Mouse (Mus musculus): Measurements from ENCODE around the gene Foxj1. TPM values are rescaled to one million over a fixed set of nuclear protein-coding genes. Genes with fewer than 3 reads are reported as not detected.

Foxj1 gene
- total and polyA plus RNA-seq, 2 experiments from 2014 or later, result 19.9 to 37.6 TPM

DNA sequence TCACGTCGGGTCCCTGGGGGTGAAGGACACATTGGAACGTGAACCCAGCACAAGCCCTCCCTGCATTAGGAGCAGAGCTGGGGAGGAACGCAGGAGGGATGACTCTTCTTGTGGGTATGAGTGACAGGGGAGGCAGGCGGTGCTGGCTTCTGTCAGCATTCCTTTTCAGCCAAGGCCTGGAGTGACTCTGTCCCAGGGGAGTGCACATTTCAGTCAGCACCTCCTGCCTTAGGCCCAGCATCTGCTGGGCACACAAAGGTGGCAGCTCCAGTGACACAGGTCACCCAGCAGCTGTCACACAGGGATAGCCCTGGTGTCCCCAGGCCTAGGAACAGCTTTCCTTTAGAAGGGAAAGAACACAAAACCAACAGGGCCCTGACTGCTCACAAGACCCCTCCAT, 12.8 kb upstream of the Foxj1 start:
- WGBS, result 80% methylated on average over 5 of the region's 5 CpGs
- Histone ChIP-seq H3K9me3 (ENCODE audit: low read length) (no peaks in the 10 kb centered on the region), H3K27me3 (ENCODE audit: insufficient read depth, low read length) (no peaks in the 10 kb centered on the region), H3K9ac (no peak overlapping the region), H3K4me2 (ENCODE audit: low read depth) (no peak overlapping the region), H3K4me3 (ENCODE audit: low read depth, low read length) (no peak overlapping the region), H3K36me3 (ENCODE audit: insufficient read depth) (peaks cover 82% of the 10 kb centered on the region), H3K4me1 (ENCODE audit: insufficient read depth) (no peaks in the 10 kb centered on the region), H3K27ac (ENCODE audit: low read depth, low read length) (no peak overlapping the region)
- ATAC-seq (no peak), DNase-seq (no peak)
- no peak for TF ChIP-seq CTCF (IDR thresholded peaks at IDR 0.05; ENCODE audit: low read depth)

DNA sequence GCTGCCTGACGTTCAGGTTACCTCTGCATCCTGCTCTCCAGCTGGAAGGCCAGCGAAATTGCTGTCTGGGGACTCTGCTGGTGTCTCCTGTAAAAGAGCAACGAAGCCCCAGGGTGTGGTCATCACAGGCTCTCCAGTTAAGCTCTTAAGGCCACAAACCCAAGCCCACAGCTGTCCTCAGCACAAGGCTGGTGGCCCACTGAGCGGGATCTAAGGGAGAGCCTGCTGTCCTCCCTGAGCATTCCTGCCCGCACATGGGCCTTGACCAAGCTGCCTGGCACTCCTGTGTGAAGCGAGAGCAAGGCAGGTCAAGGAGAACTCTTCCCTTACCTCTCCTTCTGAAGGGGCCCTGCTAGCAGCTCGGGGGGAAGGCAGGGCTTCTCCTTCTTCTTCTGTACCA, 11.8 kb upstream of the Foxj1 start:
- peaks cover 80% of the 10 kb centered on the region for H3K36me3 ChIP-seq (ENCODE audit: insufficient read depth)
- no peak for TF ChIP-seq CTCF (IDR thresholded peaks at IDR 0.05; ENCODE audit: low read depth)
- 88% methylated on average over 7 of the region's 7 CpGs for WGBS

DNA sequence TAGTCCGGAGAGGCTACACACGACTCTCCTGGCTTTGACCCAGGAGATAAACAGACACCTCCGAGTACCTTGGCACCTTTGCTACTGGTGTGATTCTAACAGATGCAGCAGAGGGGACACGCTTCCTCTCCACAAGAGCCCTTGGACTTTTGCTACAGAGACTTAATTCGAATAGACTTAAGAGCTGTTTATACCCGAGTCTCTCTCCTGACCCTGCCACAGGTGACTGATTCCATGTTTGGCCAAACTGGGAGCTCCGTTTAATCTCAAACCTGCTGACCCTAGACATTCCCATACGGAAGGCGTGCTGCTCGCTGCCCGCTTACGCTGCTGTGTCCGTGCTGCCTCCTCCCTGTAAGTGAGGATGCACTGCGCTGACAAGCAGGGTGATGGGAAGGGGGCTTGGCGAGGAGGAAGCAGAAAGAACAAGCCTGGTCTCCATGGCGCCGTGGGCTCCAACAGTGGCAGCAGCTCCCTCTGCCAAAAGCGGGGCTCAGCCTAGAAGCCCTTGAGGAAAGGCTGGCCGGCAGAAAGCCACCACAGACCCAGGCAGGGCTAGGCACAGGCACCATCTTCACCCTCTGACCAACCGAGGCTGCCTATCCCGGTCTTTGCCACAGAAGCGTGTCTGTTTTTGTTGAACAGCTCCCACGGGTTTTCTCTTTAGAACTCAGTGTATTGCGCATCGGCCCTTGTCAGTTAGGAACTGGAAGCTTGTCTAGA, 7.0 kb upstream of the Foxj1 start:
- ATAC-seq (peak; percentile 75), DNase-seq (no peak)
- no peak for TF ChIP-seq CTCF (IDR thresholded peaks at IDR 0.05; ENCODE audit: low read depth)
- Histone ChIP-seq H3K27ac (ENCODE audit: low read depth, low read length) (no peak overlapping the region), H3K27me3 (ENCODE audit: insufficient read depth, low read length) (no peaks in the 10 kb centered on the region), H3K9me3 (ENCODE audit: low read length) (no peaks in the 10 kb centered on the region), H3K9ac (no peak overlapping the region), H3K4me1 (ENCODE audit: insufficient read depth) (no peaks in the 10 kb centered on the region), H3K36me3 (ENCODE audit: insufficient read depth) (peaks cover 63% of the 10 kb centered on the region), H3K4me3 (ENCODE audit: low read depth, low read length) (no peak overlapping the region), H3K4me2 (ENCODE audit: low read depth) (no peak overlapping the region)
- 62% methylated on average over 25 of the region's 25 CpGs for WGBS

More for the DNA sequence above, 11.8 kb upstream of the Foxj1 start:
- H3K9ac ChIP-seq, result no peak overlapping the region
- no peak overlapping the region for H3K27ac ChIP-seq (ENCODE audit: low read depth, low read length)
- no peak overlapping the region for H3K4me3 ChIP-seq (ENCODE audit: low read depth, low read length)
- no peaks in the 10 kb centered on the region for H3K27me3 ChIP-seq (ENCODE audit: insufficient read depth, low read length)
- ATAC-seq (no peak), DNase-seq (no peak)
- H3K4me2 ChIP-seq (ENCODE audit: low read depth), result no peak overlapping the region
- no peaks in the 10 kb centered on the region for H3K4me1 ChIP-seq (ENCODE audit: insufficient read depth)
- no peaks in the 10 kb centered on the region for H3K9me3 ChIP-seq (ENCODE audit: low read length)

DNA sequence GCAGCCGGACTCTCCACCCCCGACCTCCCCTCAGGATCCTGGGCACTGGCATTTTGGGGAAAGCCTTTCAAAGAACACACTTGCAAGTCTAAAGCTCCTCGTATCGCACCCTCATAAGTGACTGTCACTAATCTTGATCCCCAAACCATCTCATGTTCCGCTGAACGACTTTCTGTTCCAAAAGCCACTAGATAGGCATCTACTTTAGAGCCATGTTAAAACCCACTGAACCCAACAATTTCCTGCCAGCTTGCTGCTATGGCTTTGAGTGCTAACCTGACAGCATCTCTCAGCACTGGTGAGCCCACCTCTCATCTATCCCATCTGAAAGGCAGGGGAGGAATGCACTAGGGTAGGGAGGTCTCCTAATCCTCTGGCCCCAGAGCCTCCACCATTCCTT, 2.3 kb upstream of the Foxj1 start:
- Histone ChIP-seq H3K9me3 (ENCODE audit: low read length) (no peaks in the 10 kb centered on the region), H3K36me3 (ENCODE audit: insufficient read depth) (peaks cover 26% of the 10 kb centered on the region), H3K27me3 (ENCODE audit: insufficient read depth, low read length) (peaks cover 5% of the 10 kb centered on the region; the same call in 1 of the 2 replicates), H3K27ac (ENCODE audit: low read depth, low read length) (no peak overlapping the region), H3K4me2 (ENCODE audit: low read depth) (no peak overlapping the region), H3K4me3 (ENCODE audit: low read depth, low read length) (no peak overlapping the region), H3K9ac (no peak overlapping the region), H3K4me1 (ENCODE audit: insufficient read depth) (peaks cover 11% of the 10 kb centered on the region)
- ATAC-seq (no peak), DNase-seq (no peak)
- TF ChIP-seq CTCF (IDR thresholded peaks at IDR 0.05; ENCODE audit: low read depth), result no peak
- 86% methylated on average over 6 of the region's 6 CpGs for WGBS

DNA sequence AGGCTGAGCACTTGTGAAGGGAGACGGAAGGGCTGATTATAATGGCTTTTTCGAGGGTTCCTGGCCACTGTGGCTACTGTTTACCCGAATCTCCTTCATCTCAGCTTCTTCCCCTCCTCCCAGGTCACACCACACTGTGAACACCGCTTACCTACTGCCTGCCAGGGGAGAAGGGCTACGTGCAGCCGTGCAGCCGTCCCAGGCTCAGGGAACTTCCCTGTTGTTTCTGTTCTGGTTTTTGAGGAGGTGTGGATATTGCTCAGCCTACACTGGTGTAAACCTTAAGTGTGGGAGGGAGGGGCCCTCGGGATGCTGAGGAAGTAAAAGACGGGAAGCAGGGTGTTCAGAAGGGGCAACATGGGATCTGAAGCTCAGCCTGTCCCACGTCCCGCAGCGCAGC, 1.8 kb upstream of the Foxj1 start:
- WGBS, result 58% methylated on average over 12 of the region's 12 CpGs
- ATAC-seq (no peak), DNase-seq (no peak)
- peaks cover 5% of the 10 kb centered on the region; the same call in 1 of the 2 replicates for H3K27me3 ChIP-seq (ENCODE audit: insufficient read depth, low read length)
- no peak overlapping the region for H3K27ac ChIP-seq (ENCODE audit: low read depth, low read length)
- H3K9ac ChIP-seq, result no peak overlapping the region
- peaks cover 11% of the 10 kb centered on the region for H3K4me1 ChIP-seq (ENCODE audit: insufficient read depth)
- H3K4me2 ChIP-seq (ENCODE audit: low read depth), result no peak overlapping the region
- H3K4me3 ChIP-seq (ENCODE audit: low read depth, low read length), result no peak overlapping the region
- TF ChIP-seq CTCF (IDR thresholded peaks at IDR 0.05; ENCODE audit: low read depth), result no peak
- H3K36me3 ChIP-seq (ENCODE audit: insufficient read depth), result peaks cover 21% of the 10 kb centered on the region
- H3K9me3 ChIP-seq (ENCODE audit: low read length), result no peaks in the 10 kb centered on the region

DNA sequence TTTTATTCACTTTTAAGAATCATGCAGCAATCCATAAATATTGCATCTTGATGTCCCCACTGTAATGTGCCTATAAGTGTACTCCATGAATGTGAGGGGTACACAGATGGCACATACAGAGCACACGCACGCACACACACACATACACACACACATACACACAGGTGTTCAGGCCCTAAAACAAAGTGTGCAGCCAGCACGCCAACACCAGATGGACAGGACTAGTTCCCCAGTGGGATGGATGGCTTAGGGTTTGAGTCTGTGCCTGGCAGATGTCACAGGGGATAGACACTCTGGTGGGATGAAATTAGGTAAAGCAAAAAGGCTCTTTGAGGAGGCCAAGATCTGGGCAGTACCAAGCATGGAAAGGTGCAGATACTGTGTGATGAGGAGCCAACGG, 1.2 kb upstream of the Foxj1 start:
- Histone ChIP-seq H3K27ac (ENCODE audit: low read depth, low read length) (peak overlapping the region; percentile 51; the same call in 1 of the 2 replicates), H3K4me3 (ENCODE audit: low read depth, low read length) (0 out of 2 replicates have a peak overlapping the region, but pooled peaks have one; percentile 53), H3K27me3 (ENCODE audit: insufficient read depth, low read length) (peaks cover 5% of the 10 kb centered on the region; the same call in 1 of the 2 replicates), H3K4me2 (ENCODE audit: low read depth) (peak overlapping the region; percentile 99; the same call in 1 of the 2 replicates), H3K4me1 (ENCODE audit: insufficient read depth) (peaks cover 11% of the 10 kb centered on the region), H3K36me3 (ENCODE audit: insufficient read depth) (peaks cover 18% of the 10 kb centered on the region), H3K9ac (peak overlapping the region; percentile 66; the same call in 1 of the 2 replicates), H3K9me3 (ENCODE audit: low read length) (no peaks in the 10 kb centered on the region)
- ATAC-seq (no peak), DNase-seq (no peak)
- WGBS, result 63% methylated on average over 4 of the region's 4 CpGs
- TF ChIP-seq CTCF (IDR thresholded peaks at IDR 0.05; ENCODE audit: low read depth), result no peak

DNA sequence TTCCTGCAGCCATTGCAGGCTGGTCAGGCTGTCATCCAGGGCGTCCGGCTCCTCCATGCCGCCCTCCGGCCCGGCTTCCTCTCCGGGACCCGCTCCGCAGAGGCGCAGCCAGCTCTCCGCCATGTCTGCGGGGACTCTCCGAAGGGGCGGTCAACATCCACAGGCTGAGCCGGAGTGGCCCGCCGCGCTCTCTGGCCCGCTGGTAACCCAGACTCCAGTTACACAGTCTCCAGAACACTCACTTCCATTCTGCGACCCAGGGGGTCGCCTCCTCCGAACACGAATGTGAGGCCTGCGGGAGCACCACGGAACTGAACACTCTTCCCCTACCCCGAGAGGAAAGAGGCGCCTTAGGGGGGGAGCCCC, 799 bp downstream of the Foxj1 start:
- no peak overlapping the region for H3K9ac ChIP-seq
- H3K4me1 ChIP-seq (ENCODE audit: insufficient read depth), result peaks cover 11% of the 10 kb centered on the region
- peaks cover 5% of the 10 kb centered on the region; the same call in 1 of the 2 replicates for H3K27me3 ChIP-seq (ENCODE audit: insufficient read depth, low read length)
- WGBS, result 13% methylated on average over 26 of the region's 26 CpGs
- no peaks in the 10 kb centered on the region for H3K9me3 ChIP-seq (ENCODE audit: low read length)
- peak overlapping the region; percentile 53; the same call in 1 of the 2 replicates for H3K4me3 ChIP-seq (ENCODE audit: low read depth, low read length)
- no peak for TF ChIP-seq CTCF (IDR thresholded peaks at IDR 0.05; ENCODE audit: low read depth)
- ATAC-seq (no peak), DNase-seq (no peak)
- no peak overlapping the region for H3K27ac ChIP-seq (ENCODE audit: low read depth, low read length)
- peaks cover 8% of the 10 kb centered on the region; the same call in 1 of the 2 replicates for H3K36me3 ChIP-seq (ENCODE audit: insufficient read depth)
- H3K4me2 ChIP-seq (ENCODE audit: low read depth), result peak overlapping the region; percentile 99

All from forebrain, postnatal 0 days (tissue).